Mouse (Mus musculus): Measurements from ENCODE around the gene Arhgap18.

DNA sequence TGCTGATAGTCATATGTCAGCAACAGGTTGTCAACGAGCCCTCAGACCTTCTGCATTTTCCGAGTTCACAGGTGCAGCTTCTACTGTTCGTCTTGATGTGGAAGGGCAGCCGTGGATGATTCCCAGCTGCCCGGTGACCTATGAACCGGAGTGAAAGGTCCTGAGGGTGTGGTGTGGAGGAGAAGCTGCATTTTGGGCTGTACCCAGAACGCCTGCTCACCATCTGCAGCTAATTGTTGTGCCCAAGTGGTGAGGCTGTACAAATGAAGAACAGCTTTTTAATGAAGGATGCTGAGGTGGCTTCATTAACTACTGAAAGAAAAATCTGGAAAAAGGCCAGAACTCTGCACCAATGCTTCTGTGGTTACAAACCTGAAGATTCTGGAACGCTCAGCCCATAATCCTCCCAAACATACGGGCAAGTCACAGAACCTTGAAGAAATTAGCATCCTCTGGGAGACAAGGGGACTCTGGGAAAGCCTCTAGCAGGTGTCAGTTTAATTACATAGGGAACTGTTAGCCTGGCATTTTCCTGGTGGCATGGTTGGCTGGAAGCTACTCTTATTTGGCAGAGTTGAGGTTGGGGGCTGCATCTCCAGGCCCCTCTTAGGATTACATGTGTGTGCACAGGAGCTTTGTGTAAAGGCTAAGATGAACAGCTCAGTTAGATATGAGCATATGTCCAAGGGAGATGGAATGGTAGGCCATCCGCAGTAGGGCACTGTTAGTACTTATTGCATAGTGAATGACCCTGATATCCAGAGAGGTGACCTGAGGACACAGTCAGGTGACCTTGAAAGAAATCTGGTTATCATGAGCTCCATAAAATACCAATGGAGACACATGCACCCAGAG is 43.4 kb downstream of the Arhgap18 start:
- TF ChIP-seq CTCF (IDR thresholded peaks at IDR 0.05; ENCODE audit: insufficient read depth, low read length) (no peak), POLR2A (IDR thresholded peaks at IDR 0.05; ENCODE audit: borderline replicate concordance, extremely low read depth, low read depth, low read length) (no peak)
